Mouse (Mus musculus): ENCODE measurements around the gene Rnh1. TPM values are rescaled to one million over a fixed set of nuclear protein-coding genes. Genes with fewer than 3 reads are reported as not detected.

Rnh1 gene
- polyA plus RNA-seq, 2 experiments from 2014 or later, result 117 to 127 TPM

GRCm38 (mm10) chr7:141164397-141164796, 8.3 kb downstream of the Rnh1 start:
- ATAC-seq, result no peak

- ATAC-seq, result no peak
Observed at GRCm38 (mm10) chr7:141155362-141155761, 17.3 kb downstream of the Rnh1 start.

- ATAC-seq, result no peak
Observed at GRCm38 (mm10) chr7:141148639-141149038, 24.0 kb downstream of the Rnh1 start.

DNA sequence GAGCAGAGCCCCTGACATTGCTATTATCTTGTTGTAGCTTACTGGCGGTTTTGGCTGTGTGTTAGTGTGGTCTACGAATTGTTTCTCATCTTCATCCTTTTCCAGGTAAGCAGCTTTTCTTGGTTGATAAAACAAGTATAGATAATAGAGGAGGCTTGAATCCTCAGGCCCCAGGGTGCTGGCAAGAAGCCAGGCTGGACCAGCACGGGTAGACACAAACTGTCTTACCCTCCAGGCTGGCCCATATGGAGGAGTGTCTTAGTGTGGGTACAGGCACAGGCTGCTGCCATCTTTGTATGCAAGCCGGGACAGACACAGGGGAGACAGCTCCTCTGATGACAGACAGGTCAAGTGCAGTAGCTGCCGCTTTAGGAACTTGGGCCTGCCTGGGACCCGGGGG, 25.6 kb downstream of the Rnh1 start:
- ATAC-seq, result no peak

DNA sequence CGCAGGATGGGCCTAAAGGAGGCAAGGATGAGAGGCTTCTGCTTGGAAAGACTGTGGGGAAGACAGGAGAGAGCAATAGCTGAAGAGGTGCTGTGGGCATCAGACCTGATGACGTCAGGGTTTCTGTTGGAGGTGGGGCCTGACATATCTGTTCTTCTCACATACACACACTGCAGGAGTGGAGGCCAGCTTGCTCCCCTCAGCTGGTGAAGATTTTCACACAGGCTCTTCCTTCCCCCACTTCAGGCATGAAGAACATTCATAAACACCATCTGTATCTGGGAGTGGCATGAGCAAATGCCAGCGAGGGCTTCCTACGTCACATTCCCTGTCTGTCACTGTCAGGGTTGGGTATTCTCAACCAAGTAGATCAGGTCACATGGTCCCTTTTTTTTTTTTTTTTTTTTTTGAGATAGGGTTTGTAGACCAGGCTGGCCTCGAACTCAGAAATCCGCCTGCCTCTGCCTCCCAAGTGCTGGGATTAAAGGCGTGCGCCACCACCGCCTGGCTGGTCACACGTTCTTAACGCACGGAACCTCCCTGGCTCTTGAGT, 26.5 kb downstream of the Rnh1 start:
- ATAC-seq, result no peak

GRCm38 (mm10) chr7:141145403-141145802, 27.3 kb downstream of the Rnh1 start:
- ATAC-seq, result no peak

GRCm38 (mm10) chr7:141144650-141145049, 28.0 kb downstream of the Rnh1 start:
- no peak for ATAC-seq

GRCm38 (mm10) chr7:141143861-141144260, 28.8 kb downstream of the Rnh1 start:
- ATAC-seq, result no peak

- ATAC-seq, result peak; percentile 65
Observed at GRCm38 (mm10) chr7:141143112-141143511, 29.5 kb downstream of the Rnh1 start.

GRCm38 (mm10) chr7:141141326-141141725, 31.3 kb downstream of the Rnh1 start:
- ATAC-seq, result no peak

DNA sequence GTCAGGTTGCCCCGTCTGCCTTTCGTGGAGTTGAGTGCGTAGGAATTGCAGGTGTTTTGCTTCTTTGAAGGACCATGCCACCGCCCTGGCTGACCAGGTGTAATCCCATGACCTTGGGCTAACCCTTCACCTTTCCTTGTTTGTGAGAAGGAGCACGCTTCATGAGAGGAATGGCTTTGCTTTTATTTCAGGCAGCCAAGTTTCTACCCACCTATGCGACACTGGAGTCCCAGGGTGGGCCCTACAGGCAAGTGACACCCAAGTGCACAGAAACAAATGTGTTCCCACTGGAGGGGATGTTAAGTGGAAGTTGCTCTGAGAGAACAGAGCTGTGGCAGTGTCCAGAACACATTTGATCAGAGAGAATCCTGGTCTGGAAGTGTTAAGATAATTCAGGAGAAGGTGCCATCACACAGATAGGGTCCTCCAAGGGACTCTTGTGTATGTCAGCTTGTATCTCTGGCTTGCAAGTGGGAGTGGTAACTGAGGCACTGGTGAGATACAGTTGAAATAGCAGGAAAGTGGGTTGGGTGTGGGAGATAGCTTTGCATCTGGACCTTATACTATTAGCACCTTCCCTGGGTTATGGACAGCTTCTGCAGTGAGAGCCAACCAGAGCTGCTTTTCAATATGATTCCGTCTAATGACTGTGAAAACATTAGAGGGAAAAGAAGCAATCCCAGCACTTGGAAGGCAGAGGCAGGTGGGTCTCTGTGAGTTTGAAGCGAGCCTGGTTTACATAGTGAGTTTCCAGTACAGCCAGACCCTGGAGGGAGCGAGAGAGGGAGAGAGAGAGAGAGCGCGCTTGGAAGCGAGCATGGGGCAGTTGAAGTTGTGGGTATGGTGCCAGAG, 40.5 kb downstream of the Rnh1 start:
- ATAC-seq, result no peak

- ATAC-seq, result peak; percentile 98
Observed at GRCm38 (mm10) chr7:141131024-141131820, 41.4 kb downstream of the Rnh1 start.

DNA sequence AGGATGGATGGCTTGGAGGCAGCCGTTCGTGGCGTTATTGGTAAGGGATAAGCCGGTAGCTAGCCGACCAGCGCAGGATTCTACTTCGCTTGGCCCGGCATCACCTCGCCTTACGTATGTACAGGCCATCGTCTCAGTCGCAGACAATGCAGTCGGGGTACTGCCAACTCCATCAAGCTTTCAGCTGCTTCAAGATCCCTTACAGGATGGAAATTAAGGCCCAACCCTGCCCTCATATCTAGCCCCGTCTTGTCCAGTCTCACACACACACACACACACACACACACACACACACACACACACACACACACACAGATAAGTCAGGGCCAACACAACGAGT, 49.2 kb downstream of the Rnh1 start:
- peak; percentile 1 for ATAC-seq

- ATAC-seq, result peak; percentile 97
Observed at GRCm38 (mm10) chr7:141122689-141123516, 49.8 kb downstream of the Rnh1 start.

DNA sequence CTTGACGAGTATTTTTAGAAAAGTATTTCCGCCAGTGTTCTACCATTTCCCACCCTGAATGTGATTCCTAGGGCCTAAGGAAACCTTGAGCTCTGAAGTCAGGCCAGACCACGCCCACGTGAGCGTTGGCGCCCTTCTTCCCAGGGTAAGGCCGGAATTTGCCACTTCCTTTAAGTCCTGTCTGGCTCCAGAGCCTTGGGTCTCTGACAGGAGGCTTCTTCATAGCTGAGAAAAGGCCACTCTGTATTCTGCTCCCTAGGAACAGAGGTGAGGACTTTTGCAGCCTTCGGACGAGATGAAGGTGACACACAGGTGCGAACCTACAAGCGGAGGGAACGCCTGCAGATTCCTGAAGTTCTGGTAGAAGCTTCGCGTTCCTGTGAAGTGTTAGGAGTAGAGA, 50.4 kb downstream of the Rnh1 start, which contains the start of gene Ptdss2:
TSS of gene Ptdss2 (plus strand) at position 138 of the 400 bp plus-strand sequence.
- ATAC-seq, result no peak

GRCm38 (mm10) chr7:141121051-141121531, 51.6 kb downstream of the Rnh1 start:
- no peak for ATAC-seq

DNA sequence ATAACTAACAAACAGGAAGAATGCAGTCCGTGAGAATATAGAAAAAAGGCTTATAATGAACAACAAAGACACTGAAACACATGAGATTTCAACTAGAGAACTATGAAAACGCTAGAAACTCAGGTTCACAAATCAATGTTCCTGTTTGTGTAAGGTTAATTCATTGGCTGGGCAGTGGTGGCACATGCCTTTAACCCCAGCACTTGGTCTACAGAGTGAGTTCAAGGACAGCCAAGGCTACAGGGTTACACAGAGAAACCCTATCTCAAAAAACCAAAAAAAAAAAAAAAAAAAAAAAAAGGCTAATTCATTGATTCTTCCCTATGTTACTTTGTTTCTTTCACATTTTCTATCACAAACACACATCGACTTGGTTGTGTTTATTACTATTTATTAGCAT, 52.1 kb downstream of the Rnh1 start:
- no peak for ATAC-seq

DNA sequence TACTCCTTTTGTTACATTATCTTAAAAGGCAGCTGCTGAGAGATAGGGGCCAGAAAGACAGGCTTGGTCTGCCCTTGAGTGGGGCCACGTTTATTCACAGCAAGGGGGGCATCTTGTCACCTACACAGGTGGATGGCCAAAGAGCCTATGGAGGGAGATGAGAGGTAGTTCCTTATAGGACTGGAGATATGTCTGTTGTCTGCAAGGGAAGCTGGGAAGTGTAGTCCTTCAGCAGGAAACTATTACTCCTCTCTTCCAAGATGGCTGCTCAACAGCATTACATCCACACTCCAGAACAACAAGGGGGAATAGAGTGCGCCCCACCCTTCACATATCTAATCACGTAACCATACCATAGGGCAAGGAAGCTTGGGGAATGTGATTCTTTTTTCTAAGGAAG, 53.2 kb downstream of the Rnh1 start:
- ATAC-seq, result no peak

- no peak for ATAC-seq
Observed at GRCm38 (mm10) chr7:141117636-141118035, 55.0 kb downstream of the Rnh1 start, which contains the start of gene Ano9. Ano9 (minus strand) TSS chr7:141117806.

GRCm38 (mm10) chr7:141115874-141116273, 56.8 kb downstream of the Rnh1 start:
- ATAC-seq, result no peak
